Mouse (Mus musculus) hindbrain, embryonic 16.5 days (tissue): Measurements from ENCODE around the gene Prdm15. TPM values are rescaled to one million over a fixed set of nuclear protein-coding genes. Genes with fewer than 3 reads are reported as not detected.

Experiments
- ATAC-seq: fragments of 200-750 bp; cut with Nextera tagmentation; 2 replicates; pipeline ENCODE4 v1.8.0; 2017; ENCODE audit warnings: moderate TSS enrichment, moderate library complexity
- H3K27ac ChIP-seq: fragments of 300-500 bp; sonication (generic); 2 replicates; pipeline ENCODE4 v1.5.1; 2014; ENCODE audit warnings: low read depth, mild to moderate bottlenecking, control low read depth, low read length, moderate library complexity
- H3K27me3 ChIP-seq: fragments of 300-500 bp; sonication (generic); replicated peaks from 2 replicates; pipeline ENCODE4 v1.6.1; 2014; ENCODE audit warnings: low read length; ENCODE audit not compliant: control insufficient read depth, insufficient read depth
- H3K36me3 ChIP-seq: fragments of 300-500 bp; sonication (generic); 2 replicates; pipeline ENCODE4 v1.6.1; 2014; ENCODE audit warnings: mild to moderate bottlenecking, low read length, moderate library complexity, mixed read lengths; ENCODE audit not compliant: control insufficient read depth, insufficient read depth
- H3K4me1 ChIP-seq: fragments of 300-500 bp; sonication (generic); 2 replicates; pipeline ENCODE4 v1.6.1; 2014; ENCODE audit warnings: low read depth, low read length; ENCODE audit not compliant: control insufficient read depth, insufficient read depth
- H3K4me2 ChIP-seq: fragments of 300-500 bp; sonication (generic); 2 replicates; pipeline ENCODE4 v1.6.1; 2014; ENCODE audit warnings: mild to moderate bottlenecking, low read length, control low read depth, moderate library complexity
- H3K4me3 ChIP-seq: fragments of 300-500 bp; sonication (generic); 2 replicates; pipeline ENCODE4 v1.5.1; 2014; ENCODE audit warnings: mild to moderate bottlenecking, low read length, control low read depth, moderate library complexity
- H3K9ac ChIP-seq: fragments of 300-500 bp; sonication (generic); 2 replicates; pipeline ENCODE4 v1.6.1; 2014; ENCODE audit warnings: low read depth, mild to moderate bottlenecking, control low read depth, low read length, moderate library complexity
- H3K9me3 ChIP-seq: fragments of 300-500 bp; sonication (generic); 2 replicates; pipeline ENCODE4 v1.6.1; 2014; ENCODE audit warnings: mild to moderate bottlenecking, low read length, moderate library complexity; ENCODE audit not compliant: control insufficient read depth
- WGBS: fragments of 180-500 bp; shearing (Covaris S2); extraction: QIAGEN DNeasy Blood & Tissue Kit; methylation state at CpG from one replicate; pipeline ENCODE4 v1.1.7; 2014; 5-methylcytosine and 5-hydroxymethylcytosine counted together
- polyA plus RNA-seq: library from polyadenylated mRNA; unstranded; fragments of >200 nt; fragmentation: Nextera tagmentation; extraction: Ambion mirVana; gene quantifications from 2 replicates; pipeline ENCODE4 v1.2.1, GENCODE M21; 2015

Gene Prdm15
- polyA plus RNA-seq, 1 experiment from 2014 or later, result 8.5 TPM

DNA sequence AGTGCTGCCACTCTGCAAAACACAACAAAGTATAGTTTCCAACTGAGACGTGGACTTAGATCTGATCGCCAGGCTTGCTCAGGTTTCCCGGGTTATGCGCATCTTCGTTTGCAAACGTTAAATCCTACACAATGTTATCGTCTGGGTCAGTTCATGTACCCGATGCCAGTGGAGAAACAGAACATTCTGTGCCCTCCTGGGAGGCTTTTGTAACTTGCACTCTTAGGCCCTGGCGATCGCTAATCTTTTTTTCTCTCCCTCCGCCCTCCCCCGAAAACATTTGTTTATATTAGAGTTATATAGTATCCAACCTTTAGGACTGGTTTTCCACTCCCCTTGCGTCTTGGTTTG, 87.7 kb downstream of the Prdm15 start:
- WGBS, result 11% methylated on average over 13 of the region's 13 CpGs
- peaks cover 33% of the 10 kb centered on the region for H3K27me3 ChIP-seq

GRCm38 (mm10) chr16:97763061-97763989, 88.3 kb downstream of the Prdm15 start, which contains the start of gene Ripk4:
Gene Ripk4, minus strand, starts transcription at chr16:97763787.
- no peak within 1 kb of the TSS for H3K27ac ChIP-seq
- peak within 1 kb of the TSS; percentile 72 for H3K4me2 ChIP-seq
- peaks cover 33% of the 10 kb centered on the region for H3K27me3 ChIP-seq
- H3K4me3 ChIP-seq, result peak within 1 kb of the TSS; percentile 46
- no peaks in the 10 kb centered on the region for H3K9me3 ChIP-seq
- no peaks in the 10 kb centered on the region for H3K36me3 ChIP-seq
- peak within 1 kb of the TSS; percentile 46 for H3K9ac ChIP-seq
- no peak for ATAC-seq
- under 1% methylated on average over 87 of the region's 88 CpGs for WGBS
- peaks cover 12% of the 10 kb centered on the region for H3K4me1 ChIP-seq

More for the DNA sequence above, 87.7 kb downstream of the Prdm15 start:
- ATAC-seq, result no peak
- H3K4me2 ChIP-seq, result peak overlapping the region; percentile 72
- H3K9me3 ChIP-seq, result no peaks in the 10 kb centered on the region
- H3K4me3 ChIP-seq, result peak overlapping the region; percentile 46
- H3K27ac ChIP-seq, result no peak overlapping the region
- no peak overlapping the region for H3K9ac ChIP-seq
- H3K4me1 ChIP-seq, result peaks cover 12% of the 10 kb centered on the region
- H3K36me3 ChIP-seq, result no peaks in the 10 kb centered on the region

DNA sequence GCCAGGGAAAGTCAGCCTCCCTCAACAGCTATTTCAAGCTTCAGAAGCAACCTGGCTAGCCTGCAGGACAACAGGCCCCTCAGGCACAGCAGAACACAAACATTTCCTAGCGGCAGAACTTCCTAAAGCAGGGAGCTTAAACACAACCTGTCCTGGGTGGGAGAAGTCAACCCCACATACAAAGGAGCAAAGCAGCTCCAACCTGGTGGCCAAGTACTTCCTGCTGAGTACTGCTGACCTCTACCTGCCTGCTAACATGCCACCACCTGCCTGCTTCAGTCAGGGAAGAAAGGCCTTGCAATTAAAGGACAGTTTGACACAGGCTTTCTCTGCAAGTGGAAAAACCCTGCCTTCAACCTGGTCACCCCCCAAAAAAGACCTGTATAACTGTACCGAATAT, 89.9 kb downstream of the Prdm15 start:
- H3K4me2 ChIP-seq, result no peak overlapping the region
- H3K4me1 ChIP-seq, result peaks cover 12% of the 10 kb centered on the region
- WGBS, result 68% methylated on average over 2 of the region's 2 CpGs
- no peak overlapping the region for H3K9ac ChIP-seq
- ATAC-seq, result no peak
- no peaks in the 10 kb centered on the region for H3K36me3 ChIP-seq
- no peak overlapping the region for H3K4me3 ChIP-seq
- H3K9me3 ChIP-seq, result no peaks in the 10 kb centered on the region
- H3K27ac ChIP-seq, result no peak overlapping the region
- peaks cover 33% of the 10 kb centered on the region for H3K27me3 ChIP-seq

- WGBS, result 36% methylated on average over 3 of the region's 3 CpGs
- no peaks in the 10 kb centered on the region for H3K9me3 ChIP-seq
- H3K9ac ChIP-seq, result no peak overlapping the region
- H3K27ac ChIP-seq, result no peak overlapping the region
- peaks cover 27% of the 10 kb centered on the region for H3K27me3 ChIP-seq
- H3K36me3 ChIP-seq, result no peaks in the 10 kb centered on the region
- no peak overlapping the region for H3K4me3 ChIP-seq
- no peak for ATAC-seq
- peaks cover 12% of the 10 kb centered on the region for H3K4me1 ChIP-seq
- H3K4me2 ChIP-seq, result no peak overlapping the region
These were observed 92.0 kb downstream of the Prdm15 start for GRCm38 (mm10) chr16:97759681-97760080.

DNA sequence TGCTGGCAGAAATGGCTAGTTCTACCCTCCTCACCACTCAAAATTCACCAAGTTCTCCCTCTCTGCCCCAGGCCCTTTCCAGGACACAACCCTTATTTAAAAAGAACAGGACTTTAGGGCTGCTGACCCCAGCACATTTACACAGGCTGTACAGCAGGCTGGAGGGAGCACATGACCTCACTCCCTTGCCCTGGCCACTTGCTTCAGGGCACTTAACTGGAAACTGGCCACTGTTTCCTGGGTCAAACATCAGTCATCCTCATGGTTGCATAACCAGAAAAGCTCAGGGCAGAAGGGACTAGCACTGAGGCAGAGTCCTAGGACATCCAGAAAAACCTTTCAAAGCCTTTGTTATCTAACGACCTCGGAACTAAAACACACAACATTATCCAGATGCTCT, 93.4 kb downstream of the Prdm15 start:
- Histone ChIP-seq H3K9ac (no peak overlapping the region), H3K4me3 (no peak overlapping the region), H3K4me1 (peaks cover 6% of the 10 kb centered on the region), H3K36me3 (no peaks in the 10 kb centered on the region), H3K27ac (no peak overlapping the region), H3K27me3 (peaks cover 19% of the 10 kb centered on the region), H3K4me2 (no peak overlapping the region), H3K9me3 (no peaks in the 10 kb centered on the region)
- ATAC-seq, result no peak
- 88% methylated on average over 2 of the region's 2 CpGs for WGBS

DNA sequence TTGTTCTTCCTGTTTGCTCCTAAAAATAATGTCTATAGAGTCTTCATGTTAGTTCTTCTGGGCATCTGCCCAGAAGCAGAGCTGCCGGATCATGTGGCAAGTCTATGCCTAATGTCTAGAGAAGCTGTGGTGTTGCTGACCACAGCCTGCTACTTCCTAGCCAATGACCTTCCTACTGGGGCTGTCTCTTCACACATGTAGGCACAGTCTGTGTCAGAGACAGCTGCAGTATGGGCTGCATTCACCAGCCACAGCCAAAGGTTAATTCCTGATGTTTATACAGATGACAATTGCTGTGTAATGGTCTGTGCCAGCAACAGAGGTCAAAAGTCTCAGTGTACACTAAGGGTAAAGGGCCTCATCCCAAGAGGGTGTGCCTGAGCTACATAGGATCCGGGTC, 95.2 kb downstream of the Prdm15 start:
- H3K9me3 ChIP-seq, result no peaks in the 10 kb centered on the region
- 92% methylated on average over 2 of the region's 2 CpGs for WGBS
- H3K36me3 ChIP-seq, result no peaks in the 10 kb centered on the region
- H3K4me2 ChIP-seq, result no peak overlapping the region
- H3K9ac ChIP-seq, result no peak overlapping the region
- ATAC-seq, result no peak
- no peak overlapping the region for H3K4me3 ChIP-seq
- H3K27me3 ChIP-seq, result peaks cover 10% of the 10 kb centered on the region
- no peaks in the 10 kb centered on the region for H3K4me1 ChIP-seq
- no peak overlapping the region for H3K27ac ChIP-seq

GRCm38 (mm10) chr16:97752316-97752941, 99.2 kb downstream of the Prdm15 start:
- WGBS, result 94% methylated on average over 3 of the region's 3 CpGs
- no peak for ATAC-seq
- no peaks in the 10 kb centered on the region for H3K27me3 ChIP-seq
- H3K4me1 ChIP-seq, result no peaks in the 10 kb centered on the region
- H3K9me3 ChIP-seq, result no peaks in the 10 kb centered on the region
- H3K4me2 ChIP-seq, result no peak overlapping the region
- H3K36me3 ChIP-seq, result no peaks in the 10 kb centered on the region
- H3K4me3 ChIP-seq, result no peak overlapping the region
- H3K9ac ChIP-seq, result no peak overlapping the region
- H3K27ac ChIP-seq, result no peak overlapping the region

DNA sequence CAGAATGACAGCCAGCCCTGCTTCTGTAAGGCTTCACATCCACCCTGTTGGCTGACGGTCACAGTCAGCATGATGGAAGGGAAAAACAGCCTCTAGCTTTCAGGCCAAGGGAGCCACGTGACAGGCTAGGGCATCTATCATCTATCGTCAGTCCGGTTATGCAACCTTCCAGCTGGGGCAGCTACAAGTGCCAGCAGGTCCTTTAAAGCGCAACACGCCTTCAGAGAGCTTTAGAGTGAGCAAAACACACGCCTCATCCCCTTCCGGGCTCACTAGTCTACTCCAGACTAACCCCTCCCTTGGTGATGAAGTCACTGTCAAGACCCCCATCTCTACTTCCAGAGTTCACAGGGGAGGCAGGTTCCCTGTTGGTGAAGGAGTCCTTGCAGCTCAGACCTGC, 99.8 kb downstream of the Prdm15 start:
- Histone ChIP-seq H3K4me2 (no peak overlapping the region), H3K4me3 (no peak overlapping the region), H3K9me3 (no peaks in the 10 kb centered on the region), H3K36me3 (no peaks in the 10 kb centered on the region), H3K27ac (no peak overlapping the region), H3K27me3 (no peaks in the 10 kb centered on the region), H3K4me1 (no peaks in the 10 kb centered on the region), H3K9ac (no peak overlapping the region)
- no peak for ATAC-seq
- 68% methylated on average over 8 of the region's 8 CpGs for WGBS

GRCm38 (mm10) chr16:97748421-97748820, 103.2 kb downstream of the Prdm15 start:
- Histone ChIP-seq H3K27ac (no peak overlapping the region), H3K4me2 (no peak overlapping the region), H3K9me3 (no peaks in the 10 kb centered on the region), H3K4me1 (no peaks in the 10 kb centered on the region), H3K36me3 (no peaks in the 10 kb centered on the region), H3K9ac (no peak overlapping the region), H3K4me3 (no peak overlapping the region), H3K27me3 (no peaks in the 10 kb centered on the region)
- WGBS, result 92% methylated on average over 6 of the region's 6 CpGs
- ATAC-seq, result no peak
